Mouse (Mus musculus): ENCODE measurements at regions not wholly inside any gene's neighbourhood (a gene's known extent, or its start where the extent isn't known, plus 50 kb on each side); places are given as distances from the start of the nearest gene placed in this dataset.
A peak's percentile ranks its signal among the peaks of the same experiment; 100 is the strongest.

DNA sequence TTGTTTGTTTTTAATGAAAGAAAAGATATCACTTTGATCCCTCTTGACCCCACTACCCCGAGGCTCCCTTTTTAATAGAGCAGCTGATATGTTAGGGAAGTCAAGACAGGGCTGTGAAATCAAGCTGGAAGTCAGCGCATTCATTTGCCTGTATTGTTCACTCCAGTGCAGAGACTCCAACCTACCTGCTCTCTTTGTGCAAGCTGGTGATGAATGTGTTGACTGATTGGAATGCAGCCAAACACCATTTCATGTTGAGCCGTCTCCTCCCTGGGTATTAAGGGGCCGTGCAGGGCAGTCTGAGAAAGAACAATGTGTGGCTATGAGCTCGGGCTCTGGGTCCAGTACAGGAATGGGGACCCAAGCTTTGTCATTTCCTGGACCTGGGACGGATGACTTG lies 557.4 kb upstream of the Zfp462 start:
- ATAC-seq (peak; percentile 69; the same call in 1 of the 2 replicates), DNase-seq (ENCODE audit: low spot score) (peak; percentile 41)
- Histone ChIP-seq H3K4me3 (ENCODE audit: low read depth, low read length) (no peak overlapping the region), H3K27ac (ENCODE audit: low read depth, low read length) (no peak overlapping the region), H3K9ac (ENCODE audit: low read length) (no peak overlapping the region), H3K27me3 (replicated peaks; ENCODE audit: control insufficient read depth, insufficient read depth, low read length) (no peaks in the 10 kb centered on the region), H3K9me3 (replicated peaks; ENCODE audit: control insufficient read depth, low read length) (no peaks in the 10 kb centered on the region), H3K4me1 (ENCODE audit: control insufficient read depth, insufficient read depth, low read length) (no peaks in the 10 kb centered on the region; the same call in 1 of the 2 replicates), H3K4me2 (ENCODE audit: low read length) (no peak overlapping the region), H3K36me3 (ENCODE audit: control insufficient read depth, insufficient read depth, low read length) (no peaks in the 10 kb centered on the region)
- 21% methylated on average over 6 of the region's 6 CpGs for WGBS

DNA sequence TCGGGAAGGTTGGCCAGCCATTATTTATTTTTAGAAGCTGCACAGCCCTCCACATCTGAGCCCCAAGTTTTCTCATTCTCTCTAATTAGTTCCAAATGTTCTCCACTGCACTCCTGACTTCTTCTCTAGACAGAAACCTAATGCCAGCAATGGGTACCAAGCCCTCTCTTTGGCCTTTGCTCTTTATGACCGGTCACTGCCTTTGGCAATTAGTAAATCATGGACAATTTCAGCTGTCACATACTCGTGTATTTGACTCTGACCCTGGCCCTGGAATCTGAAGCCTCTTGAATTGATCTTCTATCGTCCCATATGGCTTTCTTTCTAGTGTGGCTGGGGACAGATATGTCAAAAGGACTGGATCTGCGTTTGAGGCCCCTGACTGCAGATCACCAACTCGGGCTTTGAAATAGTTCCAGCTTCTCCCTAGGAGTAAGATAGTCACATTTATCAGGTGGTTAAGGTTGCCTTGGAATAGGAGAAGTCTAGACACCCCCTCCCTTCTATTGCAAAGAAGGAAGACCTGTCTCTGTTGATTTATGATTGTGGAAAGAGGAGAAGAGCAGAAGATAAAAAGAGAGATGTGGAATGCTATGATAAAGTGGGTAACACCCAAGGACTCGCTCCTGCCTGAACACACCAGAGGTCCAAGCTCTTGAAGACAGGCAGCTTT lies 553.2 kb upstream of the Zfp462 start:
- no peak for ATAC-seq

DNA sequence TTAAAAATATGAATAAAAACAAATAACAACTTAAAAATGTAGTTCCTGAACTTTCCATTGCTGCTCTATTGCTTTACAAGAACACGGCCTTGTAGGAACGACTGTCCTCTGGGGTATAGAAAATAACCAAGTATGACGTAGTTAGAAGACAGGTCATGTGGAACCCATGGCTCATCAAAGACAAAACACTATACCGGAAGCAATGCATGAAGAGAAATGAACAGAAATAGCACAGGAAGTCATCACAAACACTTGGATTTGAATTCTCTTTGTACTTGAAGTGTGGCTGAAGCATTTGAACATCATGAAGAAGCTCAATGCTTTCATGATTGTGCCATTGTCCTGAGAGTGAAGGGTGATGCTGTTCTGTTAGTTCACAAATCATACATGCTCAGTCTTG lies 538.7 kb upstream of the Zfp462 start:
- Histone ChIP-seq H3K4me3 (ENCODE audit: low read depth, low read length) (no peak overlapping the region), H3K27ac (ENCODE audit: low read depth, low read length) (no peak overlapping the region), H3K27me3 (replicated peaks; ENCODE audit: control insufficient read depth, insufficient read depth, low read length) (no peaks in the 10 kb centered on the region), H3K9ac (ENCODE audit: low read length) (no peak overlapping the region), H3K9me3 (replicated peaks; ENCODE audit: control insufficient read depth, low read length) (no peaks in the 10 kb centered on the region), H3K4me2 (ENCODE audit: low read length) (no peak overlapping the region), H3K4me1 (ENCODE audit: control insufficient read depth, insufficient read depth, low read length) (no peaks in the 10 kb centered on the region), H3K36me3 (ENCODE audit: control insufficient read depth, insufficient read depth, low read length) (no peaks in the 10 kb centered on the region)
- DNase-seq (ENCODE audit: low spot score) (no peak), ATAC-seq (no peak)
- 94% methylated on average over 4 of the region's 4 CpGs for WGBS

More for the DNA sequence above, 553.2 kb upstream of the Zfp462 start:
- no peak overlapping the region for H3K4me3 ChIP-seq (ENCODE audit: low read depth, low read length)
- DNase-seq (ENCODE audit: low spot score) = no peak
- no peak overlapping the region for H3K4me2 ChIP-seq (ENCODE audit: low read length)
- no peaks in the 10 kb centered on the region for H3K36me3 ChIP-seq (ENCODE audit: control insufficient read depth, insufficient read depth, low read length)
- H3K9me3 ChIP-seq (replicated peaks; ENCODE audit: control insufficient read depth, low read length) = no peaks in the 10 kb centered on the region
- H3K9ac ChIP-seq (ENCODE audit: low read length) = no peak overlapping the region
- 90% methylated on average over 7 of the region's 7 CpGs for WGBS
- no peaks in the 10 kb centered on the region for H3K27me3 ChIP-seq (replicated peaks; ENCODE audit: control insufficient read depth, insufficient read depth, low read length)
- H3K27ac ChIP-seq (ENCODE audit: low read depth, low read length) = no peak overlapping the region
- H3K4me1 ChIP-seq (ENCODE audit: control insufficient read depth, insufficient read depth, low read length) = no peaks in the 10 kb centered on the region; the same call in 1 of the 2 replicates

DNA sequence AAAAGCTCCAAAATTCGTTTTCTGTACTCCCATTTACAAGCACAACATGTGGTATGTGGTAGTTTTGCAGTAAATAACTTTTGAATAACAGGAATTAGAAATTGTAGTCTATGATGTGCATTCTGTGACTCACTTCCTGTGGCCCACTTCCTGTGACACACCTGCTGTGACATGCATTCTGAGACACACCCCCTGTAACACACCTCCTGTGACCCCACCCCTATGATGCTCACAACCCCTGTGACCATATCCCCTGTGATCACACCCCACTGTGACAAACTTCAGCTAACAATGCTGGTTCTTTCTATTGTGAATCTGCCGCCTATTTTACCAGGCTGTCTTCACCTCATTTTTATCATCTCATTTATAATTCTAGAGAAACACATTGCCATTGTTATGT lies 536.9 kb upstream of the Zfp462 start:
- Histone ChIP-seq H3K36me3 (ENCODE audit: control insufficient read depth, insufficient read depth, low read length) (no peaks in the 10 kb centered on the region), H3K4me1 (ENCODE audit: control insufficient read depth, insufficient read depth, low read length) (no peaks in the 10 kb centered on the region), H3K4me3 (ENCODE audit: low read depth, low read length) (no peak overlapping the region), H3K4me2 (ENCODE audit: low read length) (no peak overlapping the region), H3K27me3 (replicated peaks; ENCODE audit: control insufficient read depth, insufficient read depth, low read length) (no peaks in the 10 kb centered on the region), H3K9ac (ENCODE audit: low read length) (no peak overlapping the region), H3K27ac (ENCODE audit: low read depth, low read length) (no peak overlapping the region), H3K9me3 (replicated peaks; ENCODE audit: control insufficient read depth, low read length) (no peaks in the 10 kb centered on the region)
- DNase-seq (ENCODE audit: low spot score) = no peak
- 54% methylated on average over 2 of the region's 2 CpGs for WGBS
- ATAC-seq = no peak

DNA sequence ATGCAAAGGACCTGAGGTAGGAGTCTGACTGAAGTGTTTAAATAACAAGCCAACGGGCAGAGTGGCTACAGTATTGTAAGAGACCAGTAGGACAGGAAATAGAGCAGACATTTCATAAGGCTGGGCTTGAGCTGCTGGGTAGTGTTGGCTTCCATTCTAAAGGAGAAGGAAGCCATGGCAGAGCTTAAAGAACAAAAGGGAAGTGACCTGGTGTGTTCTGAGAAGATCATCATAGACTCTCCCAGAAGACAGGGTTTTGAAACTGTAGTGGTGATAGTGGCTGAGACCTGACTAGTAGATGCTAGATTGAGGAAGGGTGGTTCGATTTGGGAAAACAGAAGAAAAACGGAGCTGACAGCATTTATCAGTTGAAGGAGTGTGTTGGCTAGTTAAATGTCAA lies 514.1 kb upstream of the Zfp462 start:
- H3K4me1 ChIP-seq (ENCODE audit: control insufficient read depth, insufficient read depth, low read length) = no peaks in the 10 kb centered on the region
- no peaks in the 10 kb centered on the region for H3K27me3 ChIP-seq (replicated peaks; ENCODE audit: control insufficient read depth, insufficient read depth, low read length)
- DNase-seq (ENCODE audit: low spot score) (no peak), ATAC-seq (no peak)
- H3K4me2 ChIP-seq (ENCODE audit: low read length) = no peak overlapping the region
- H3K27ac ChIP-seq (ENCODE audit: low read depth, low read length) = no peak overlapping the region
- H3K36me3 ChIP-seq (ENCODE audit: control insufficient read depth, insufficient read depth, low read length) = no peaks in the 10 kb centered on the region
- no peaks in the 10 kb centered on the region for H3K9me3 ChIP-seq (replicated peaks; ENCODE audit: control insufficient read depth, low read length)
- H3K4me3 ChIP-seq (ENCODE audit: low read depth, low read length) = no peak overlapping the region
- H3K9ac ChIP-seq (ENCODE audit: low read length) = no peak overlapping the region
- 86% methylated on average over 3 of the region's 3 CpGs for WGBS

DNA sequence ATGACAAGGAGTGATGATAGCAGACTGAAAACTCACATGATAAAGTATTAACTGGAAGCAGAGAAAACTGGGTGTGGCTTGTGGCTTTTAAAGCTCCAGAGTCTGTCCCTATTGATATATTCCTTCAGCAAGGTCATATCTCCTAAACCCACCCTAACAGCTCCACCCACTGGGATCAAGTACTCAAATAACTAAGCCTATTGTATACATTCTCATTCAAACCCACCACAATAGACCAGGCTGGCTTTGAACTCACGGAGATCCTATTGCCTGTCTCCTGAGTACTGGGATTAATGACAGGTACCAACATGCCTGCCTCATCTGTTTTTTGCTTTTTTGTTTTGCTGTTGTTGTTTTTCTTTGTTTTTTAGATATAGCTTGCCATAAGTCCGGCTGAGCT lies 484.3 kb upstream of the Zfp462 start:
- WGBS = 47% methylated on average over 2 of the region's 2 CpGs
- no peak for DNase-seq (ENCODE audit: low spot score)
- Histone ChIP-seq H3K4me3 (ENCODE audit: low read depth, low read length) (no peak overlapping the region), H3K9me3 (replicated peaks; ENCODE audit: control insufficient read depth, low read length) (no peaks in the 10 kb centered on the region), H3K4me1 (ENCODE audit: control insufficient read depth, insufficient read depth, low read length) (no peaks in the 10 kb centered on the region), H3K9ac (ENCODE audit: low read length) (no peak overlapping the region), H3K4me2 (ENCODE audit: low read length) (no peak overlapping the region), H3K27ac (ENCODE audit: low read depth, low read length) (no peak overlapping the region), H3K36me3 (ENCODE audit: control insufficient read depth, insufficient read depth, low read length) (no peaks in the 10 kb centered on the region), H3K27me3 (replicated peaks; ENCODE audit: control insufficient read depth, insufficient read depth, low read length) (no peaks in the 10 kb centered on the region)
- ATAC-seq = no peak

DNA sequence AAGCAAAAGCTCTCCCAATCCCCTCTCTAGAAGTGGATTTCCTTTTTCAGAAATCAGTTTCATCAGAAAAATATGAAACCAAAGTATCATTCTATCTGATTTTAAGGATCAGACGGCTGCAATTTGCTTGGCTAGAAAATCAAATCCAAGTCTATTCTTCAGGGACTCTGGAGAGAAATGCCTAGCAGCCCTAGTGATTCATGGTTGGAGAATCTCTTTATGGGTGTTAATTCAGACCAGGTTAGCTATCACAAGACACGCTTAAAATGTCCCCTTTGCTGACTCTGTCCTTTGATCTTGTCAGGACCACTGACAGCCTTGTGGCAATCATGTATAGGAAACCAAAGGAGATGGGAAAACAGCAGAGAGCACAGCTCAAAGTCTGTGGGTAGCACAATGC lies 475.7 kb upstream of the Zfp462 start:
- 0 out of 2 replicates have a peak, but pooled peaks cover 2% of the 10 kb centered on the region for H3K4me1 ChIP-seq (ENCODE audit: control insufficient read depth, insufficient read depth, low read length)
- H3K36me3 ChIP-seq (ENCODE audit: control insufficient read depth, insufficient read depth, low read length) = no peaks in the 10 kb centered on the region
- no peak overlapping the region for H3K4me2 ChIP-seq (ENCODE audit: low read length)
- no peaks in the 10 kb centered on the region for H3K27me3 ChIP-seq (replicated peaks; ENCODE audit: control insufficient read depth, insufficient read depth, low read length)
- H3K27ac ChIP-seq (ENCODE audit: low read depth, low read length) = no peak overlapping the region
- no peak overlapping the region for H3K9ac ChIP-seq (ENCODE audit: low read length)
- H3K9me3 ChIP-seq (replicated peaks; ENCODE audit: control insufficient read depth, low read length) = no peaks in the 10 kb centered on the region
- no peak for DNase-seq (ENCODE audit: low spot score)
- WGBS = 93% methylated on average over 2 of the region's 2 CpGs
- H3K4me3 ChIP-seq (ENCODE audit: low read depth, low read length) = no peak overlapping the region
- no peak for ATAC-seq

DNA sequence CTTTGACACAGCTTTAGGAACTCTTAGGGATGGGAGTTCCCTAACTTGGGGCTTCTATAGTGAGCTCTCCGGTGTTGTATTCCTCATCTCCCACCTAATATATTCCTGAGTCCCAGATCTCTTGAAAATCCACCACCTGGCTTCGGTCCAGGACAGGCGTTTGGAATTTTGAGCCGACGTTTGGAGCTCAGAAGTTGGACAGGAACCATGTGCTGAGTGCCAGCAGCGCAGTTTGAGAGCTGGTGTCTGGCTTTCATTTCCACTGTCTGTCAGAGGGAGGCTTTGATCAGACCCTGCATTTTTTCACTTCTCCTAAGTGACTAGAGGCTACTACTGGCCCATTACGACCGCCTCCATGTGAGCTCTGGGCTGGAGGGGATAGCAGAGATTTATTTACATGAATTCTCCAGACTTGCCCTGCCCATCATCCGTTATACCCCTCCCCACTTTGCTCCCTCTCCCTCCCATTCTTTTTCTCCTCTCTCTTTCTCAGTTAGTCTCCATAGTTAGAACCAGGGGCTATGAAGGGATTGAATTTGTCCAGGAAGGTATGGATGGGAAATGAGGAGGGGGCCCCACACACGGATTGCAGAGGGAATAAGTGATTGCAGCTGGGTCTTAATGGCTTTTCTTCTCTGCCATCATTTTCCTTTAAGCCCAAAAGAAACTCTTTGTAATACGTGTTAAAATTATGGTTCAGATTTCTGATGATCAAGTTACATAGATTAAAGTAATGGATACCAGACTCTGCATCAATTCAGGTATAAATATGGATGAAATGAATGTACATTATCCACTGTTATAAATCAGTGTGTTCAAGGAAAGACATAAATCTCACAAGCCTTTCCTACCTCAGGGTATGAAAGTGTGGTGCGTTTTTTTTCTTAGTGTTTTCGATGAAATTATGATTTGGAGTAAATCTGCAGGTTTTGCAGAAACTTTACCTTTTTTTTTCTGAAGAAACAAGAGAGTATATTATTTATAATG lies 474.5 kb upstream of the Zfp462 start:
- H3K4me1 ChIP-seq (ENCODE audit: control insufficient read depth, insufficient read depth, low read length) = 0 out of 2 replicates have a peak, but pooled peaks cover 2% of the 10 kb centered on the region

DNA sequence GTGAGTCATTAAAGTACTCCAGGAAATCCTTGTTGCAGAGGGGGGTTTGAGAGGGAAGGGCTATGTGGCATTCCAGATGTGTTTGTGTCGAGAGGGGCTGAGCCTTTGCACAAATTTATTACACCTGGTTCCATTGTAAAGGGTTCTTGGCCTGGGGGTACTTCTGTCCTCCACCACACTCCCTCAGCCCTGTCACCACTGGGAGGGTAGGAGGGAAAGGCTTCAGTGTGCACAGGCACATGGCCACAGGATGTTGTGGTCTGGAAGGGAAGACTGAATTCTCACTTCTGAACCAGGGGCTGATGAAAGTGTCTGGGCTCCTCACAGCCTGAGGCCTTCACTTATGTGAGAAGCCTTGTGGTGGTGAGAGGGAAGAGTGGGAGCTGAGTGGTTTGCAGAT lies 473.8 kb upstream of the Zfp462 start:
- no peak overlapping the region for H3K4me2 ChIP-seq (ENCODE audit: low read length)
- no peak overlapping the region for H3K27ac ChIP-seq (ENCODE audit: low read depth, low read length)
- 0 out of 2 replicates have a peak, but pooled peaks cover 2% of the 10 kb centered on the region for H3K4me1 ChIP-seq (ENCODE audit: control insufficient read depth, insufficient read depth, low read length)
- H3K4me3 ChIP-seq (ENCODE audit: low read depth, low read length) = no peak overlapping the region
- ATAC-seq (no peak), DNase-seq (ENCODE audit: low spot score) (no peak)
- no peaks in the 10 kb centered on the region for H3K36me3 ChIP-seq (ENCODE audit: control insufficient read depth, insufficient read depth, low read length)
- 65% methylated on average over 1 of the region's 1 CpGs for WGBS
- no peak overlapping the region for H3K9ac ChIP-seq (ENCODE audit: low read length)
- H3K9me3 ChIP-seq (replicated peaks; ENCODE audit: control insufficient read depth, low read length) = no peaks in the 10 kb centered on the region
- no peaks in the 10 kb centered on the region for H3K27me3 ChIP-seq (replicated peaks; ENCODE audit: control insufficient read depth, insufficient read depth, low read length)

More for the DNA sequence above, 474.5 kb upstream of the Zfp462 start:
- H3K4me3 ChIP-seq (ENCODE audit: low read depth, low read length) = no peak overlapping the region
- H3K27ac ChIP-seq (ENCODE audit: low read depth, low read length) = peak overlapping the region; percentile 61; the same call in 1 of the 2 replicates
- DNase-seq (ENCODE audit: low spot score) (peak; percentile 89), ATAC-seq (peak; percentile 96)
- no peaks in the 10 kb centered on the region for H3K36me3 ChIP-seq (ENCODE audit: control insufficient read depth, insufficient read depth, low read length)
- 46% methylated on average over 13 of the region's 13 CpGs for WGBS
- no peak overlapping the region for H3K9ac ChIP-seq (ENCODE audit: low read length)
- H3K27me3 ChIP-seq (replicated peaks; ENCODE audit: control insufficient read depth, insufficient read depth, low read length) = no peaks in the 10 kb centered on the region
- no peaks in the 10 kb centered on the region for H3K9me3 ChIP-seq (replicated peaks; ENCODE audit: control insufficient read depth, low read length)
- H3K4me2 ChIP-seq (ENCODE audit: low read length) = no peak overlapping the region

Data from forebrain, embryonic 14.5 days (tissue).